Mouse (Mus musculus): ENCODE measurements around the gene Aplnr.

Aplnr gene

GRCm38 (mm10) chr2:85136831-85137520, 951 bp downstream of the Aplnr start:
- DNase-seq (ENCODE audit: extremely low spot score, low spot score) = no peak

DNA sequence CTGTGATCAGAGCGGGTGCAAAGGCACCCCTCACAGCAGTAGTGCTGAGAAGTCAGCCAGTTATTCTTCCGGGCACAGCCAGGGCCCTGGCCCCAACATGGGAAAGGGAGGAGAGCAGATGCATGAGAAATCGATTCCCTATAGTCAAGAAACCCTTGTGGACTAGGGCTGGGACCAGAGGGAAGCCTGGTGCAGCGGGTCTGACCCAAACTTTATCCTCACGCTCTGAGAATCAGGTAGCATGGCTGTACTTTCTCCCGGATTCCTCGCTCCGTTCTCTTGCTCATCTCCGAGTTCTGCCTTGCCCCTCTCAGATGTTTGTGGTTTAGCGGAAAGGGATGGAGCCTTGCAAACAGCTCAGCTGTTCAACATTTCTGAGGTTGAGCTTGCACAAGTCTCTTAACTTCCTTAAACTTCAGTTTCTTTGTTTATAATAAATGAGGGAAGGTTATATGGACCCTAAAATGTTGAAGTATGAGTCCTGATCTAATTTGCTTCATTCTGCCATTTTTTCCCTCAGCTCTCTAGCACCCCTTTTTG, 1.6 kb downstream of the Aplnr start:
- no peak for DNase-seq (ENCODE audit: extremely low spot score, low spot score)

GRCm38 (mm10) chr2:85138143-85138542, 2.1 kb downstream of the Aplnr start:
- no peak for DNase-seq (ENCODE audit: extremely low spot score, low spot score)

DNA sequence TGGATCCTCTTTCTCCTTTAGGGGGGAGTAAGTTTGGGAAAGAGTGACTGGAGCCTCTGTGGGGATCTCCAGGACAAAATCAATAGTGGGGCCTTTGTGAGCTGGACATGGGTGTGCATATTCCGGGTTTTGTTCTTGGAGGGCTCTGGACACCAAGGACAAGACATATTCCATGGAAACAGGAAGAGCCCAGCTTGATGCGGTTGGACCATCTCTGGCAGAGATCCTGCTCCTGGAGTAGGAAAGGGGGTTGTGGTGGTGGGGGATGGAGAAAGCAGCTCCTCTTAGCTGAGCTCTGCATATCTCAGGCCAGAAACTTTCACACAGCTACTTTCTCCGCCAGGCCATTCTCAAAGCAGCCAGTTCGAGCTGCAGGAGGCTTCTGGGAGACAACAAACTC, 3.4 kb downstream of the Aplnr start:
- DNase-seq (ENCODE audit: extremely low spot score, low spot score) = no peak

DNA sequence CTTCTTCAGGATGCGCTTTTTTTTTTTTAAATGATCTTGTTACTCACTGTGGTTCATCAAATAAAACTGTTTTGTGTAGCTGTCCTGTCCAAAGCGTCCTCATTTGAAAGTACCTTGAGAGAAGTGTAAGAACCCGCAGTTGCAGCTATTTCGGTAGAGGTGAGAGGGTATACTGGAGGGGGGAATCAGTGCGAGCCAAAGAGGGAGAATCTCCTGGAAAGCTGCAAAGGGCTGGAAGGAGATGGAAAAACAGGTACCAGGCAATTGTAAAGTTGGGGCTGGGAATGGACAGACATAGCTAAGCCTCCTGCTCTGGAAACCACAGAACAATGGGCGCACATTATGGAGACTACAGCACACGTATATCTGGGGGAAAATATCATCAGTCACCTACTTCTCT, 3.8 kb downstream of the Aplnr start:
- no peak for DNase-seq (ENCODE audit: extremely low spot score, low spot score)

DNA sequence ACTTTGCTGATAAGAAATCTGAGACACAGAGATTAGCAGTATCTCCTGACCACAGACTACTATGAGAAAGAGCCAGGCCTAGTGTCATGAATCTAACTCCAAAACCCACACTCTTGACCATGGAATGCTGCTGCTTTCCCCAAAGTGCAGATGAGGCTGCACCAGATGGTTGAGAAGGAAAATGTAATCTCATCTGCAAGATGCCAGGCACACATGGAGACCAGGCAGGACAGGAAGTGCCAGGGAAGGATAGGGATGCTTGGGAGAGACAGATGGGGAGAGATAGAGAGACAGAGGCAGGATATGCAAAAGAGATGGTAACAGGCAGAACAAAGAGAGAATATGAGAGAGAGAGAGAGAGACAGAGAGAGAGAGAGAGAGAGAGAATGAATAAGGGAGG, 4.8 kb downstream of the Aplnr start:
- no peak for DNase-seq (ENCODE audit: extremely low spot score, low spot score)

GRCm38 (mm10) chr2:85144908-85145307, 8.9 kb downstream of the Aplnr start:
- no peak for DNase-seq (ENCODE audit: extremely low spot score, low spot score)

DNA sequence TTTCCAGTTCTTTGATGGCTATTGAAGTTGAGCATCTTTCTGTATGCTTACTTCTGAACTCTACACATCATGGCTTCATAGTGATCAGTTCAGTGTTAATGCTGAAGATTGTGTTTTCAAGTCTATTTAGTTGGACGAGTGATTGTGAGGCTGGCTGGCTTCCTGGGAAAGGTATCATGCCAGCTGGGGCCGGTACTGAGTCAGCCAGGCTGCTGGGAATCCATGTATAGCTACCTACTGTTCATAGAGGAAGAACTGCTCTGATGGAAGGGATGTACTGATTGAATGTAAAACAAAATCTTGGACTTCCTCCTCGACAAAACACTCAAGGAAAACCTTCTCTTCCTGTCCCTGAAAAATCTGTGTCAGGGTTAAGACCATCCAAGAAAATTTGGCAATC, 9.3 kb downstream of the Aplnr start:
- DNase-seq (ENCODE audit: extremely low spot score, low spot score) = no peak

- DNase-seq (ENCODE audit: extremely low spot score, low spot score) = no peak
Measured at GRCm38 (mm10) chr2:85147481-85147880, 11.5 kb downstream of the Aplnr start.

- no peak for DNase-seq (ENCODE audit: extremely low spot score, low spot score)
Measured at GRCm38 (mm10) chr2:85150373-85150772, 14.3 kb downstream of the Aplnr start.

- no peak for DNase-seq (ENCODE audit: extremely low spot score, low spot score)
Measured at GRCm38 (mm10) chr2:85151233-85151632, 15.2 kb downstream of the Aplnr start.

DNA sequence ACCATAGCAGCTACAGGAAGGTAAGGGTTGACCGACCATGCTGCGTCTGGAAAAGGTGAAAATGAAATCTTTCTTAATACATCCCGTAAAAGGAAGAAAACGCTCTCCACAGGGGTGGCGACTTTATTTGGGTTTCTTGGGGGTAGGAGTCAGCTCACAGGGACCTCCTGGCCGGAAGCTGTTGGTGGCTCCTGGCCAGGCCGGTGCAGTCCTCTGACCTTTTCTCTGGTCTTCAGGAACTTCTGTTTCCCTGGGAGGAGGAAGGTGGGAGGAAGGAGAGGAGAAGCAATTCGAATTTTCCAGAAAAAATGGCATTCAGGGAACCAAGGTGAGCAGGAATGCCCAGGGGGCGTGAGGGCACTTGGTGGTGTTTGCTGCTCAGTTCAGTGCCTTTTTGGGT, 19.3 kb downstream of the Aplnr start:
- no peak for DNase-seq (ENCODE audit: extremely low spot score, low spot score)

DNA sequence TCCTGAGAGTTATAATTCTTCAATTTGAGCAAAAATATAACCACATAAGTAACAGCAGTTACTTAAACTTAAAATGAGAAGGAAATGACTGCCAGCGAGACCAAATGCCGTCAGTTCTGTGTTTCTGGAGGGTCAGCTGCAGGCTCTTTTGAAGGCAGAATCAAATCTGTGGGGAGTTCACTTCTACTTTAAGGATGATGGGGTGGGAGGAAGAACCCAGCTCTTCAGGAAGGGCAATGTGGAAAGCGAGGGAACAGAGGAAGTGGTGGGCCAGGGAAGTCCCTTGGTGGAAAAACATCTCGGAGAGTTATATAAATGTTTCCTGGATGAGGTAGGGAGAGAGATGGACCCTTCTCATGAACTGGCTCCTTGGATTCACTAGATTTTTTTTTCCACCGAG, 20.1 kb downstream of the Aplnr start:
- DNase-seq (ENCODE audit: extremely low spot score, low spot score) = no peak

- DNase-seq (ENCODE audit: extremely low spot score, low spot score) = no peak
Measured at GRCm38 (mm10) chr2:85157382-85157781, 21.4 kb downstream of the Aplnr start.

DNA sequence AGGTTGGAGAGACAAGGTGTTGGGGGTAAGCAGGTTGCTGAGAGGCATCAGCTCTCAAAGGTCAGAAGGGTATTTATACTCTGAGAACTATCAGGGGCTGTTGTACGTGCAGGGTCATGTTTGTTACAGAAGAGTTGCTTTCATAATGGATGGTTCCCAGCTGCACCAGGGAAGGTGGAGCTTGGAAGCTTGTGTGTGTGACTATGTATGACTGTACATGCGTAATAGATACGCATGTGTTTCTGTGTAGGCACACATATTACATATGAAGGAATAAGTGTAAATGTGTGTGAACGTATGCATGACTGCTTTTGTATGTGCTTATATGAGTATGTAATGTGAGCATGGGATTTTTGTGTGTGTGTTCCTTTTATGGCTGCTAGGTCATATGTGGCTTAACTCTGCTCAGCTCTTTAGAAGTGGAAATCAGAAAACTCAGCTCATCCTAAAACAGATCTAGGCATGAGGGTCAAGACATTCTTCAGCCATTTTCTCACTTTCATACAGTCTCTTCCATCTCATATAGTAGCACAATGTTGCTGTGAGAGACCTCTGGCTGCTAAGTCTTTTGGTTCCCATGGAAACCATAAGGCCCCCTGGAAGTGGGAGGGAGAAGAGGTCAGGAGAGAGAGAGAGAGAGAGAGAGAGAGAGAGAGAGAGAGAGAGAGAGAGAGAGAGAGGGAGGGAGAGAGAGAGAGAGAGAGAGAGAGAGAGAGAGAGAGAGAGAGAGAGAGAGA, 25.0 kb downstream of the Aplnr start:
- DNase-seq (ENCODE audit: extremely low spot score, low spot score) = peak; percentile 20

DNA sequence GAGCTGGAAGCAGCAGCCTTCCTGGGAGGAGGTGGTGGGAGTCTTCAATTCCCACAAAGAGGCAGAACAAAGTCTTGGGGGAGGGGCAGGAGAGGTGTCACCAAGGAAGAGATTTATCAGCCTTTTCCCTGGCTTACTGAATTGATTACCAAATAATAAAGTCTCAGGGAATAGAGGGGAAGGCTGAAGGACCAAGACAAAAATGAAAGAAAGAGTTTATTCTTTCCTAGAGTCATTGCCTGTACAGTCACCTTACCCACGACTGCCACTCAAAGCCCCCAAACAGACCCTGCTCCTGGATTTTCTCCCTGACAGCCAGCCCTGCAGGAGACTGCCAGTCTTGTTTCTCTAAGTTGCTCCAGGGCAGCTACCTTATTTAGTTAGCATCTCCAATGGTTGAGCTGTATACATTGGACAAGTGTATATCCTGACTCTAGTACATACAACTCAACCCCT, 25.6 kb downstream of the Aplnr start:
- peak; percentile 30 for DNase-seq (ENCODE audit: extremely low spot score, low spot score)

DNA sequence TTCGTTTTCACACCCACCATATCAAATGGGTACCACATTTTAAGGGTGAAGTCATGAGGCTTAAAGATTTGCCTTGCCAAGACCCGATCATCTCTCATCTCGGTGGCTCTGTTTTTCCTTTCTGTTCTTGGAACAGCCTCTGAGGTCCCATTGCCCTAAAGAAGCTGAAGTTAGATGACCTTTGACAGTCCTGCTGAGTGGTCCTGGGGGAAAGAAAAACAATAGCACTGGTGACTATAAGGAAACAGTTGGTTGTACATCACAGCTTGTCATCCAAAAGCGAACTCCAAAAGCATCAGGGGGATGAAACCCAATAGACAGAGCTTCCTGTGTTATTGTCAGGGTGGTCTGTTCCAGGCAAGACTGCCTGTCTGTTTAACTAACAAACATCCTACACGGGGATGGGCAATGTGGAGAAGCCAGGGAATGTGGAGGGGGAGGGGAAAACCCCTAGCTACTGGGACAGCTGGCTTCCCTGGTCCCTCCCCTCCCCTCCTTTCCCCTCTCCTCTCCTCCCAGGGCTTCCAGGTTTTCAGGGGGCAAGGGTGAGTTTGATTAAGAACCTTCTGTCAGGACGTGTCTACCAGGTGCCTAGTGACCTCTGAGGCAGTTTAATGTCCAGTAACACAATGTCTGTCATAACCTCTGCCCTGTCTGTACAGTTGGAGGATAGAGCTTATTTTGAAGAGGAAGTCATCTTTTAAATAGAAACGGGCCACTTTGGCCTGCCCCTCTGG, 27.5 kb downstream of the Aplnr start:
- peak; percentile 40 for DNase-seq (ENCODE audit: extremely low spot score, low spot score)

GRCm38 (mm10) chr2:85167624-85168023, 31.6 kb downstream of the Aplnr start:
- no peak for DNase-seq (ENCODE audit: extremely low spot score, low spot score)

- DNase-seq (ENCODE audit: extremely low spot score, low spot score) = no peak
Measured at GRCm38 (mm10) chr2:85168327-85168726, 32.3 kb downstream of the Aplnr start.

DNA sequence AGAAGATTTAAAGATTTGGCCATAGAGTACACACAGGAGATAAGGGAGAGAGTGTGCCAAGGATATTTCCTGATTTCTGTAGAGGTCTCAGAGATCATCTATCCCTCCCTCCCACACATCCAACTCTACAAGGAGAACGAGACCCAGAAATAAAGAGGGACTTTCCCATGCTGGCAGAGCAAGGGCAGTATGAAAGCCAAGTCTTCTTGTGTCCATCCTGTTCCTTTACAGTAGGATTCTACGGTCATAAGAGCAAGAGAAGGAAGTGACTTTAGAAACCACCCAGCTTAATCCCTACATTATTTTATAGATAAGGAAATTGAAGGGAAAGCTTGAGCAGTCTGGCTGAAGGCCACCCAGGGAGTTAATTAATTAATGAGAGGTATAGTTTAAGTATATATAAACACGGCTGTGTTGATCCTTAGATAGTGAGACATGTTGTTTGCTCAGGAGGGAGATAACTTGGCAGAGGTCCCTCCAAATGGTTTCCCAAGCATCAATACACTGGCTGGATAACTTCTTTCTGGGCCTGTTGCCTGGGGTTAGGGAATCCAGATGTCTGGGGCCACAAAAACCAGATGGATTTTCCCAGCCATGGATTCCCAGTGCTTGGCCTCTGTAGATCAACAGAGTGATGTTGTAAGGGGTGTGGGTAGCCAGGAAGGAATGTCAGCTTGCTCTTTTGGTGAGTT, 36.2 kb downstream of the Aplnr start:
- DNase-seq (ENCODE audit: extremely low spot score, low spot score) = no peak

DNA sequence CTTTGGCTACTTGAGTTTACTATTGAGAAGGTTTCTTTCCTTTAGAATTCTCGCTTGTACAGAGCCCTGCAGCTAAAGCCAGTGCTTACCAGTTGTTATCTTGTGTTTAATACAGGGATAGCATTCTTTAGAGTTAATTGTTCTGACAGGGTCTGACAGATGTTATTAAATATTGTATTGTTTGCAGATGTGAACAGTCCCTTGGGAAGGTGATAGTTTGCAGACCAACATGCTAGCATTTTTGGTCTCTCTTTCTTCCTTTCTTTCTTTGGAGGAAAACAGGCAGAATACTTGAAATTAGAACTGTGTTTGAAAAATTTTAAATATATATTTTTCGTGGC, 36.7 kb downstream of the Aplnr start:
- no peak for DNase-seq (ENCODE audit: extremely low spot score, low spot score)

GRCm38 (mm10) chr2:85173545-85173944, 37.5 kb downstream of the Aplnr start:
- DNase-seq (ENCODE audit: extremely low spot score, low spot score) = no peak

Data from neural tube, embryonic 10.5 days (tissue).